Mouse (Mus musculus): ENCODE results near the gene Papss2. TPM values are rescaled to one million over a fixed set of nuclear protein-coding genes. Genes with fewer than 3 reads are reported as not detected.

Gene Papss2
- polyA plus RNA-seq, 1 experiment from 2014 or later: 6.0 TPM

GRCm38 (mm10) chr19:32567447-32567846 lies 28.1 kb upstream of the Papss2 start:
- no peak overlapping the region for H3K27ac ChIP-seq (ENCODE audit: low read depth)
- H3K4me1 ChIP-seq (replicated peaks; ENCODE audit: control insufficient read depth, insufficient read depth, low read length): no peaks in the 10 kb centered on the region
- H3K36me3 ChIP-seq (ENCODE audit: control insufficient read depth, insufficient read depth, low read length): no peaks in the 10 kb centered on the region
- DNase-seq (ENCODE audit: low spot score) (no peak), ATAC-seq (replicated peaks; ENCODE audit: low FRiP score, low TSS enrichment, low read depth) (no peak)
- H3K4me3 ChIP-seq (ENCODE audit: low read depth, low read length): no peak overlapping the region
- no peaks in the 10 kb centered on the region for H3K27me3 ChIP-seq (replicated peaks; ENCODE audit: control insufficient read depth, insufficient read depth, low read length)
- H3K9ac ChIP-seq (ENCODE audit: low read length): no peak overlapping the region
- H3K9me3 ChIP-seq (ENCODE audit: control insufficient read depth, low read length): no peaks in the 10 kb centered on the region
- WGBS: 86% methylated on average over 5 of the region's 5 CpGs
- no peak overlapping the region for H3K4me2 ChIP-seq (ENCODE audit: low read length)

GRCm38 (mm10) chr19:32568470-32568869 lies 27.1 kb upstream of the Papss2 start:
- 89% methylated on average over 3 of the region's 3 CpGs for WGBS
- DNase-seq (ENCODE audit: low spot score) (no peak), ATAC-seq (replicated peaks; ENCODE audit: low FRiP score, low TSS enrichment, low read depth) (no peak)
- H3K4me2 ChIP-seq (ENCODE audit: low read length): no peak overlapping the region
- H3K4me3 ChIP-seq (ENCODE audit: low read depth, low read length): no peak overlapping the region
- no peaks in the 10 kb centered on the region for H3K36me3 ChIP-seq (ENCODE audit: control insufficient read depth, insufficient read depth, low read length)
- H3K9ac ChIP-seq (ENCODE audit: low read length): no peak overlapping the region
- no peaks in the 10 kb centered on the region for H3K27me3 ChIP-seq (replicated peaks; ENCODE audit: control insufficient read depth, insufficient read depth, low read length)
- H3K9me3 ChIP-seq (ENCODE audit: control insufficient read depth, low read length): no peaks in the 10 kb centered on the region
- no peak overlapping the region for H3K27ac ChIP-seq (ENCODE audit: low read depth)
- H3K4me1 ChIP-seq (replicated peaks; ENCODE audit: control insufficient read depth, insufficient read depth, low read length): no peaks in the 10 kb centered on the region

GRCm38 (mm10) chr19:32568961-32569653 lies 26.5 kb upstream of the Papss2 start:
- DNase-seq (ENCODE audit: low spot score) (no peak), ATAC-seq (replicated peaks; ENCODE audit: low FRiP score, low TSS enrichment, low read depth) (no peak)
- 80% methylated on average over 3 of the region's 3 CpGs for WGBS
- H3K4me2 ChIP-seq (ENCODE audit: low read length): no peak overlapping the region
- no peak overlapping the region for H3K4me3 ChIP-seq (ENCODE audit: low read depth, low read length)
- H3K9ac ChIP-seq (ENCODE audit: low read length): no peak overlapping the region
- H3K36me3 ChIP-seq (ENCODE audit: control insufficient read depth, insufficient read depth, low read length): no peaks in the 10 kb centered on the region
- H3K27me3 ChIP-seq (replicated peaks; ENCODE audit: control insufficient read depth, insufficient read depth, low read length): no peaks in the 10 kb centered on the region
- H3K4me1 ChIP-seq (replicated peaks; ENCODE audit: control insufficient read depth, insufficient read depth, low read length): no peaks in the 10 kb centered on the region
- H3K9me3 ChIP-seq (ENCODE audit: control insufficient read depth, low read length): no peaks in the 10 kb centered on the region
- H3K27ac ChIP-seq (ENCODE audit: low read depth): no peak overlapping the region

- H3K36me3 ChIP-seq (ENCODE audit: control insufficient read depth, insufficient read depth, low read length): no peaks in the 10 kb centered on the region
- H3K27ac ChIP-seq (ENCODE audit: low read depth): no peak overlapping the region
- H3K4me3 ChIP-seq (ENCODE audit: low read depth, low read length): no peak overlapping the region
- no peak for DNase-seq (ENCODE audit: low spot score)
- H3K27me3 ChIP-seq (replicated peaks; ENCODE audit: control insufficient read depth, insufficient read depth, low read length): no peaks in the 10 kb centered on the region
- no peak for ATAC-seq (replicated peaks; ENCODE audit: low FRiP score, low TSS enrichment, low read depth)
- 81% methylated on average over 5 of the region's 5 CpGs for WGBS
- no peaks in the 10 kb centered on the region for H3K9me3 ChIP-seq (ENCODE audit: control insufficient read depth, low read length)
- H3K4me1 ChIP-seq (replicated peaks; ENCODE audit: control insufficient read depth, insufficient read depth, low read length): no peaks in the 10 kb centered on the region
- H3K4me2 ChIP-seq (ENCODE audit: low read length): no peak overlapping the region
- H3K9ac ChIP-seq (ENCODE audit: low read length): no peak overlapping the region
Observed at GRCm38 (mm10) chr19:32569725-32570124, 25.9 kb upstream of the Papss2 start.

- H3K4me3 ChIP-seq (ENCODE audit: low read depth, low read length): no peak overlapping the region
- H3K9me3 ChIP-seq (ENCODE audit: control insufficient read depth, low read length): no peaks in the 10 kb centered on the region
- WGBS: 57% methylated on average over 2 of the region's 2 CpGs
Observed at GRCm38 (mm10) chr19:32572191-32572590, 23.4 kb upstream of the Papss2 start.

GRCm38 (mm10) chr19:32573259-32573658 lies 22.3 kb upstream of the Papss2 start:
- H3K9ac ChIP-seq (ENCODE audit: low read length): no peak overlapping the region
- H3K27me3 ChIP-seq (replicated peaks; ENCODE audit: control insufficient read depth, insufficient read depth, low read length): no peaks in the 10 kb centered on the region
- H3K4me3 ChIP-seq (ENCODE audit: low read depth, low read length): no peak overlapping the region
- H3K4me1 ChIP-seq (replicated peaks; ENCODE audit: control insufficient read depth, insufficient read depth, low read length): no peaks in the 10 kb centered on the region
- 85% methylated on average over 6 of the region's 6 CpGs for WGBS
- ATAC-seq (replicated peaks; ENCODE audit: low FRiP score, low TSS enrichment, low read depth) (no peak), DNase-seq (ENCODE audit: low spot score) (no peak)
- no peaks in the 10 kb centered on the region for H3K36me3 ChIP-seq (ENCODE audit: control insufficient read depth, insufficient read depth, low read length)
- H3K4me2 ChIP-seq (ENCODE audit: low read length): no peak overlapping the region
- no peaks in the 10 kb centered on the region for H3K9me3 ChIP-seq (ENCODE audit: control insufficient read depth, low read length)
- no peak overlapping the region for H3K27ac ChIP-seq (ENCODE audit: low read depth)

More at GRCm38 (mm10) chr19:32572191-32572590, 23.4 kb upstream of the Papss2 start:
- H3K4me1 ChIP-seq (replicated peaks; ENCODE audit: control insufficient read depth, insufficient read depth, low read length): no peaks in the 10 kb centered on the region
- ATAC-seq (replicated peaks; ENCODE audit: low FRiP score, low TSS enrichment, low read depth): no peak
- no peak overlapping the region for H3K4me2 ChIP-seq (ENCODE audit: low read length)
- H3K27me3 ChIP-seq (replicated peaks; ENCODE audit: control insufficient read depth, insufficient read depth, low read length): no peaks in the 10 kb centered on the region
- H3K27ac ChIP-seq (ENCODE audit: low read depth): no peak overlapping the region
- no peaks in the 10 kb centered on the region for H3K36me3 ChIP-seq (ENCODE audit: control insufficient read depth, insufficient read depth, low read length)
- H3K9ac ChIP-seq (ENCODE audit: low read length): no peak overlapping the region
- DNase-seq (ENCODE audit: low spot score): no peak

- Histone ChIP-seq H3K4me1 (replicated peaks; ENCODE audit: control insufficient read depth, insufficient read depth, low read length) (no peaks in the 10 kb centered on the region), H3K4me3 (ENCODE audit: low read depth, low read length) (no peak overlapping the region), H3K27me3 (replicated peaks; ENCODE audit: control insufficient read depth, insufficient read depth, low read length) (no peaks in the 10 kb centered on the region), H3K27ac (ENCODE audit: low read depth) (no peak overlapping the region), H3K4me2 (ENCODE audit: low read length) (no peak overlapping the region), H3K36me3 (ENCODE audit: control insufficient read depth, insufficient read depth, low read length) (no peaks in the 10 kb centered on the region), H3K9me3 (ENCODE audit: control insufficient read depth, low read length) (no peaks in the 10 kb centered on the region), H3K9ac (ENCODE audit: low read length) (no peak overlapping the region)
- 84% methylated on average over 3 of the region's 3 CpGs for WGBS
- no peak for DNase-seq (ENCODE audit: low spot score)
- no peak for ATAC-seq (replicated peaks; ENCODE audit: low FRiP score, low TSS enrichment, low read depth)
Observed at GRCm38 (mm10) chr19:32574846-32575245, 20.7 kb upstream of the Papss2 start.

GRCm38 (mm10) chr19:32577749-32578148 lies 17.8 kb upstream of the Papss2 start:
- Histone ChIP-seq H3K9me3 (ENCODE audit: control insufficient read depth, low read length) (no peaks in the 10 kb centered on the region), H3K27ac (ENCODE audit: low read depth) (no peak overlapping the region), H3K4me2 (ENCODE audit: low read length) (no peak overlapping the region), H3K36me3 (ENCODE audit: control insufficient read depth, insufficient read depth, low read length) (no peaks in the 10 kb centered on the region), H3K9ac (ENCODE audit: low read length) (no peak overlapping the region), H3K4me3 (ENCODE audit: low read depth, low read length) (no peak overlapping the region), H3K27me3 (replicated peaks; ENCODE audit: control insufficient read depth, insufficient read depth, low read length) (no peaks in the 10 kb centered on the region), H3K4me1 (replicated peaks; ENCODE audit: control insufficient read depth, insufficient read depth, low read length) (no peaks in the 10 kb centered on the region)
- ATAC-seq (replicated peaks; ENCODE audit: low FRiP score, low TSS enrichment, low read depth): no peak
- 51% methylated on average over 1 of the region's 1 CpGs for WGBS
- no peak for DNase-seq (ENCODE audit: low spot score)

- no peaks in the 10 kb centered on the region for H3K27me3 ChIP-seq (replicated peaks; ENCODE audit: control insufficient read depth, insufficient read depth, low read length)
Observed at GRCm38 (mm10) chr19:32583091-32583766, 12.4 kb upstream of the Papss2 start.

More at GRCm38 (mm10) chr19:32583091-32583766, 12.4 kb upstream of the Papss2 start:
- no peaks in the 10 kb centered on the region for H3K4me1 ChIP-seq (replicated peaks; ENCODE audit: control insufficient read depth, insufficient read depth, low read length)
- H3K36me3 ChIP-seq (ENCODE audit: control insufficient read depth, insufficient read depth, low read length): no peaks in the 10 kb centered on the region
- ATAC-seq (replicated peaks; ENCODE audit: low FRiP score, low TSS enrichment, low read depth): no peak
- no peak overlapping the region for H3K9ac ChIP-seq (ENCODE audit: low read length)
- no peak overlapping the region for H3K4me2 ChIP-seq (ENCODE audit: low read length)
- no peak overlapping the region for H3K4me3 ChIP-seq (ENCODE audit: low read depth, low read length)
- no peaks in the 10 kb centered on the region for H3K9me3 ChIP-seq (ENCODE audit: control insufficient read depth, low read length)
- 84% methylated on average over 4 of the region's 4 CpGs for WGBS
- no peak for DNase-seq (ENCODE audit: low spot score)
- H3K27ac ChIP-seq (ENCODE audit: low read depth): no peak overlapping the region
